Mouse (Mus musculus) C2C12 (cell line): ENCODE data around the gene Senp5. TPM values are rescaled to one million over a fixed set of nuclear protein-coding genes. Genes with fewer than 3 reads are reported as not detected.

Experiments
- H3K27me3 ChIP-seq: one replicate; pipeline ENCODE4 v1.6.1; 2011; ENCODE audit not compliant: control insufficient read depth, insufficient read depth, insufficient read length
- H3K36me3 ChIP-seq: one replicate; pipeline ENCODE4 v1.6.1; 2011; ENCODE audit not compliant: control insufficient read depth, insufficient read depth
- H3K4me3 ChIP-seq: one replicate; pipeline ENCODE4 v1.5.1; 2011; ENCODE audit warnings: mild to moderate bottlenecking, control low read depth; ENCODE audit not compliant: poor library complexity, insufficient read depth, severe bottlenecking
- H3K79me2 ChIP-seq: one replicate; pipeline ENCODE4 v1.6.1; 2011; ENCODE audit not compliant: control insufficient read depth, insufficient read depth
- H3K79me3 ChIP-seq: one replicate; pipeline ENCODE4 v1.6.1; 2011; ENCODE audit warnings: low read depth, control low read depth
- H3ac ChIP-seq: one replicate; pipeline ENCODE3; 2011; ENCODE audit warnings: low read depth; ENCODE audit not compliant: control insufficient read depth, insufficient read length
- CEBPB ChIP-seq: IDR thresholded peaks from one replicate; pipeline ENCODE4 v1.6.1; 2011; ENCODE audit warnings: low read depth, mild to moderate bottlenecking, control low read depth, moderate library complexity
- CTCF ChIP-seq: IDR thresholded peaks from one replicate; pipeline ENCODE4 v1.5.1; 2011; ENCODE audit not compliant: control insufficient read depth, insufficient read depth, insufficient read length
- FOSL1 ChIP-seq: IDR thresholded peaks from one replicate; pipeline ENCODE4 v1.8.0; 2011; ENCODE audit warnings: mild to moderate bottlenecking, low read length; ENCODE audit not compliant: poor library complexity, insufficient read depth, severe bottlenecking
- MAX ChIP-seq: IDR thresholded peaks from one replicate; pipeline ENCODE4 v1.6.1; 2011; ENCODE audit warnings: mild to moderate bottlenecking, control low read depth
- MYOD1 ChIP-seq: IDR thresholded peaks from one replicate; pipeline ENCODE4 v1.6.1; 2011; ENCODE audit warnings: low read depth; ENCODE audit not compliant: control insufficient read depth, insufficient read length
- MYOG ChIP-seq: IDR thresholded peaks from one replicate; pipeline ENCODE4 v1.6.1; 2011; ENCODE audit not compliant: control insufficient read depth, insufficient read length; ENCODE audit errors: extremely low read depth
- USF1 ChIP-seq: IDR thresholded peaks from one replicate; pipeline ENCODE4 v1.6.1; 2011; ENCODE audit warnings: low read depth, mild to moderate bottlenecking, control low read depth, moderate library complexity
- polyA plus RNA-seq: library from polyadenylated mRNA; unstranded; fragments of >200 nt; fragmentation: generic; extraction: Trizol; gene quantifications from one replicate; pipeline ENCODE4 v1.2.1, GENCODE M21; 2012; ENCODE audit warnings: missing spikeins

Gene Senp5
- polyA plus RNA-seq, 1 experiment: 11.0 TPM

GRCm38 (mm10) chr16:32008529-32009293 lies 5.6 kb upstream of the Senp5 start:
- H3K79me2 ChIP-seq: peaks cover 4% of the 10 kb centered on the region
- TF ChIP-seq MAX (no peak), USF1 (no peak), CEBPB (no peak), MYOD1 (no peak), CTCF (no peak), MYOG (no peak), FOSL1 (no peak)

DNA sequence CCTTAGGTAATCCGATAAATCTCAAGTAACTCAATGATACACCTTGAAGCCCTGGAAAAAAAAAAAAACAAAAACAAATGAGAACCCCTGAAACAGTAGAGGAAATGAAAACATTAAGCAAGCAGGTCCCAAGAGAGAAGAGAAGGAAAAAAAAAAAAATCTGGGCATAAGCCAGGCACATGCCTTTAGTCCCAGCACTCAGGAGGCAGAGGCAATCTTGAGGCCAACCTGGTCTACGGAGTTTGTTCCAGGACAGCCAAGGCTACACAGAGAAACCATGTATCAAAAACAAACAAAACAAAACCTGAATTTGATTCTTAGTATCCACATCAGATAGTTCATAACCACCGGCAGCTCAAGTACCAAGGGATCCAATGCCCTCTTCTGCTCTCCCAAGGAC lies 1.6 kb upstream of the Senp5 start:
- TF ChIP-seq MAX (no peak), FOSL1 (no peak), MYOD1 (no peak), CEBPB (no peak), USF1 (no peak), MYOG (no peak), CTCF (no peak)
- H3K36me3 ChIP-seq: peaks cover 6% of the 10 kb centered on the region
- H3ac ChIP-seq: no peak overlapping the region
- H3K79me3 ChIP-seq: peaks cover 31% of the 10 kb centered on the region
- no peaks in the 10 kb centered on the region for H3K27me3 ChIP-seq
- no peak overlapping the region for H3K4me3 ChIP-seq
- peaks cover 41% of the 10 kb centered on the region for H3K79me2 ChIP-seq

More at GRCm38 (mm10) chr16:32008529-32009293, 5.6 kb upstream of the Senp5 start:
- no peaks in the 10 kb centered on the region for H3K27me3 ChIP-seq
- H3ac ChIP-seq: no peak overlapping the region
- H3K36me3 ChIP-seq: peaks cover 2% of the 10 kb centered on the region
- H3K79me3 ChIP-seq: no peaks in the 10 kb centered on the region
- no peak overlapping the region for H3K4me3 ChIP-seq

- Histone ChIP-seq H3K36me3 (peaks cover 18% of the 10 kb centered on the region), H3K4me3 (no peak overlapping the region)
Measured at GRCm38 (mm10) chr16:31996371-31996770, 6.7 kb downstream of the Senp5 start.

GRCm38 (mm10) chr16:31993946-31994345 lies 9.1 kb downstream of the Senp5 start:
- Histone ChIP-seq H3K79me2 (peaks cover 69% of the 10 kb centered on the region), H3ac (no peak overlapping the region), H3K79me3 (peaks cover 52% of the 10 kb centered on the region), H3K36me3 (peaks cover 22% of the 10 kb centered on the region), H3K27me3 (no peaks in the 10 kb centered on the region), H3K4me3 (no peak overlapping the region)
- no peak for TF ChIP-seq USF1
- no peak for TF ChIP-seq FOSL1
- no peak for TF ChIP-seq MAX
- no peak for TF ChIP-seq CEBPB
- no peak for TF ChIP-seq CTCF
- TF ChIP-seq MYOD1: no peak
- TF ChIP-seq MYOG: no peak

More at GRCm38 (mm10) chr16:31996371-31996770, 6.7 kb downstream of the Senp5 start:
- no peak for TF ChIP-seq FOSL1
- TF ChIP-seq MAX: no peak
- TF ChIP-seq USF1: no peak
- no peak for TF ChIP-seq MYOG
- no peak for TF ChIP-seq MYOD1
- TF ChIP-seq CTCF: no peak
- TF ChIP-seq CEBPB: no peak
- H3K79me3 ChIP-seq: peaks cover 75% of the 10 kb centered on the region
- H3K79me2 ChIP-seq: peaks cover 90% of the 10 kb centered on the region
- no peaks in the 10 kb centered on the region for H3K27me3 ChIP-seq
- no peak overlapping the region for H3ac ChIP-seq

- Histone ChIP-seq H3ac (no peak overlapping the region), H3K4me3 (no peak overlapping the region), H3K79me3 (peaks cover 45% of the 10 kb centered on the region), H3K36me3 (peaks cover 29% of the 10 kb centered on the region), H3K27me3 (no peaks in the 10 kb centered on the region), H3K79me2 (peaks cover 66% of the 10 kb centered on the region)
- TF ChIP-seq USF1 (no peak), CTCF (no peak), FOSL1 (no peak)
Measured at GRCm38 (mm10) chr16:31993195-31993594, 9.9 kb downstream of the Senp5 start.

DNA sequence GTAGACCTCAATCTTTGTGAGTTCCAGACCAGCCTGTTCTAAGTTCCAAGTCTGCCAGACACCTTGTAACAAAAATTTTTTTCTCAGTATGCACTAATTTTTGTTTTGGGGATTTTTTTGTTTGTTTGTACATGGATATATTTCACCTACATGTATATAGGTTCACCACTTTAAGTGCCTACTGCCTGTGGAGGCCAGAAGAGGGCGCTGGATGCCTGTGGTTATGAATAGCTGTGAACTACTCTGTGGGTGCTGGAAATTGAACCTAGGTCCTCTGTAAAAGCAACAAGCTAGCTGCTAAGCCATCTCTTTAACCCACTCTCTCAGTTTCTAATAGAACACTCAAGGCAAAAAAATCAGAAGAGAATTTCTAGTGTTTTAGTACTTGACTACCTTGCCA lies 11.0 kb downstream of the Senp5 start:
- H3K36me3 ChIP-seq: peaks cover 36% of the 10 kb centered on the region

More for the DNA sequence above, 11.0 kb downstream of the Senp5 start:
- peaks cover 58% of the 10 kb centered on the region for H3K79me2 ChIP-seq
- no peak for TF ChIP-seq CTCF
- TF ChIP-seq CEBPB: no peak
- no peak for TF ChIP-seq USF1
- TF ChIP-seq MAX: no peak
- no peak for TF ChIP-seq MYOD1
- no peak for TF ChIP-seq FOSL1
- TF ChIP-seq MYOG: no peak
- H3ac ChIP-seq: no peak overlapping the region
- H3K79me3 ChIP-seq: peaks cover 34% of the 10 kb centered on the region
- no peak overlapping the region for H3K4me3 ChIP-seq
- H3K27me3 ChIP-seq: no peaks in the 10 kb centered on the region
